ENCODE assay signal across 15 mouse cellular contexts in genomic region chr9:63926377-63926776, GRCm38 (mm10).
A peak's percentile ranks its signal among the peaks of the same experiment; 100 is the strongest.
DNase-seq lines count a peak whose midpoint lies in the region; ATAC-seq and TF ChIP-seq lines count a peak whose summit lies in the region.
"Had no signal": no experiment of that assay in that cellular context is flagged by ENCODE, and none has a peak within 500 bp of the region (broad histone marks: within the 10 kb centered on the region; RNA-seq: fewer than 3 reads in every experiment).

No protein-coding gene starts in this region.

- peaks cover 30% of the 10 kb centered on the region for H3K4me1 ChIP-seq in intestine, embryonic 15.5 days (replicated peaks)
- H3K4me1 ChIP-seq in intestine, postnatal 0 days (replicated peaks; ENCODE audit: control insufficient read depth, insufficient read depth, low read length) = peaks cover 11% of the 10 kb centered on the region; the same call in 1 of the 2 replicates
- peaks cover 5% of the 10 kb centered on the region; the same call in 1 of the 2 replicates for H3K4me1 ChIP-seq in lung, postnatal 0 days (ENCODE audit: insufficient read depth, low read depth, low read length)
- H3K4me1 ChIP-seq in stomach, embryonic 14.5 days (ENCODE audit: control insufficient read depth, insufficient read depth, low read length) = peaks cover 30% of the 10 kb centered on the region
- 0 out of 2 replicates have a peak, but pooled peaks cover 2% of the 10 kb centered on the region for H3K4me1 ChIP-seq in thymus, adult 2 months (replicated peaks; ENCODE audit: control insufficient read depth, insufficient read depth, low read length)

- no peak overlapping the region for H3K4me3 ChIP-seq in intestine, embryonic 15.5 days (replicated peaks)
- H3K4me3 ChIP-seq in intestine, postnatal 0 days (ENCODE audit: low read depth, low read length) = no peak overlapping the region
- no peak overlapping the region for H3K4me3 ChIP-seq in lung, postnatal 0 days (ENCODE audit: low read depth, low read length)
- no peak overlapping the region for H3K4me3 ChIP-seq in stomach, embryonic 14.5 days (ENCODE audit: low read depth, low read length)
- no peak overlapping the region for H3K4me3 ChIP-seq in thymus, adult 2 months (ENCODE audit: control insufficient read depth, insufficient read depth, low read length)
- H3K4me3 ChIP-seq: hindbrain, embryonic 15.5 days had no signal

- H3K27me3 ChIP-seq in intestine, embryonic 15.5 days (replicated peaks) = no peaks in the 10 kb centered on the region
- no peaks in the 10 kb centered on the region for H3K27me3 ChIP-seq in intestine, postnatal 0 days (replicated peaks; ENCODE audit: control insufficient read depth, insufficient read depth, low read length)
- H3K27me3 ChIP-seq in lung, postnatal 0 days (replicated peaks; ENCODE audit: insufficient read depth, low read length) = no peaks in the 10 kb centered on the region
- no peaks in the 10 kb centered on the region for H3K27me3 ChIP-seq in stomach, embryonic 14.5 days (ENCODE audit: control insufficient read depth, insufficient read depth, low read length)
- no peaks in the 10 kb centered on the region for H3K27me3 ChIP-seq in thymus, adult 2 months (ENCODE audit: control insufficient read depth, insufficient read depth, low read length)
- H3K27me3 ChIP-seq: hindbrain, embryonic 15.5 days had no signal

- TF ChIP-seq CTCF in intestine, postnatal 0 days (IDR thresholded peaks at IDR 0.05; ENCODE audit: low read depth) = no peak
- TF ChIP-seq CTCF in lung, postnatal 0 days (IDR thresholded peaks at IDR 0.05) = no peak
- no peak for TF ChIP-seq CTCF in thymus, adult 2 months (IDR thresholded peaks at IDR 0.05; ENCODE audit: borderline replicate concordance, control insufficient read depth, extremely low read depth, insufficient read depth, low read length, poor library complexity)

- no peaks in the 10 kb centered on the region for H3K36me3 ChIP-seq in intestine, embryonic 15.5 days
- H3K36me3 ChIP-seq in intestine, postnatal 0 days (ENCODE audit: control insufficient read depth, insufficient read depth) = no peaks in the 10 kb centered on the region
- no peaks in the 10 kb centered on the region for H3K36me3 ChIP-seq in lung, postnatal 0 days (ENCODE audit: insufficient read depth, low read length)
- H3K36me3 ChIP-seq in stomach, embryonic 14.5 days (ENCODE audit: control insufficient read depth, insufficient read depth, low read length) = no peaks in the 10 kb centered on the region
- H3K36me3 ChIP-seq in thymus, adult 2 months (ENCODE audit: control insufficient read depth, insufficient read depth, low read length) = no peaks in the 10 kb centered on the region
- H3K36me3 ChIP-seq: forebrain, embryonic 10.5 days; hindbrain, embryonic 15.5 days had no signal

- TF ChIP-seq EP300 in lung, postnatal 0 days (IDR thresholded peaks at IDR 0.05) = no peak

- ATAC-seq in intestine, embryonic 15.5 days = 0 out of 2 replicates have a peak, but pooled peaks have one; percentile 37
- ATAC-seq in intestine, postnatal 0 days = no peak
- ATAC-seq in lung, postnatal 0 days = peak; percentile 27; the same call in 1 of the 2 replicates
- ATAC-seq in stomach, embryonic 14.5 days (ENCODE audit: insufficient number of reproducible peaks, insufficient read depth, low FRiP score, low read depth) = no peak
- ATAC-seq: activated CD4-positive, CD25-positive, alpha-beta regulatory T cell, adult 4 months; CD4-positive, CD25-positive, alpha-beta regulatory T cell, adult 4 months; midbrain, embryonic 16.5 days had no signal

- no peaks in the 10 kb centered on the region for H3K9me3 ChIP-seq in intestine, embryonic 15.5 days
- no peaks in the 10 kb centered on the region for H3K9me3 ChIP-seq in intestine, postnatal 0 days (ENCODE audit: control insufficient read depth)
- no peaks in the 10 kb centered on the region for H3K9me3 ChIP-seq in lung, postnatal 0 days (ENCODE audit: low read length)
- H3K9me3 ChIP-seq in stomach, embryonic 14.5 days (ENCODE audit: control insufficient read depth, low read depth, low read length) = no peaks in the 10 kb centered on the region
- H3K9me3 ChIP-seq: forebrain, embryonic 10.5 days; hindbrain, embryonic 15.5 days had no signal

- intact Hi-C loops in heart, postnatal 14 days (cut with DNase I) = no loop called here

- no peak overlapping the region for H3K27ac ChIP-seq in intestine, embryonic 15.5 days
- H3K27ac ChIP-seq in intestine, postnatal 0 days (ENCODE audit: low read depth, low read length) = no peak overlapping the region
- no peak overlapping the region for H3K27ac ChIP-seq in lung, postnatal 0 days (ENCODE audit: low read length)
- H3K27ac ChIP-seq in stomach, embryonic 14.5 days (ENCODE audit: low read length) = peak overlapping the region; percentile 48; the same call in 1 of the 2 replicates
- H3K27ac ChIP-seq in thymus, adult 2 months (ENCODE audit: control insufficient read depth, insufficient read depth, low read length) = no peak overlapping the region
- H3K27ac ChIP-seq: forebrain, embryonic 10.5 days; hindbrain, embryonic 15.5 days had no signal

- DNase-seq in lung, postnatal 0 days (ENCODE audit: low spot score) = peak; percentile 45
- no peak for DNase-seq in lung, adult 18-20 months
- DNase-seq in heart, postnatal 14 days = peak; percentile 19 to 46
- no peak for DNase-seq in thymus, adult 2 months
- no peak for DNase-seq in liver
- DNase-seq: cerebellum, postnatal 14 days; thymus, postnatal 36 days had no signal

- no peak overlapping the region for H3K9ac ChIP-seq in intestine, embryonic 15.5 days
- no peak overlapping the region for H3K9ac ChIP-seq in intestine, postnatal 0 days (ENCODE audit: low read depth, low read length)
- H3K9ac ChIP-seq in lung, postnatal 0 days (replicated peaks; ENCODE audit: low read depth) = no peak overlapping the region
- H3K9ac ChIP-seq in stomach, embryonic 14.5 days (replicated peaks; ENCODE audit: low read depth, low read length) = no peak overlapping the region
- H3K9ac ChIP-seq: hindbrain, embryonic 15.5 days had no signal

- no peak for TF ChIP-seq POLR2A in thymus, adult 2 months (IDR thresholded peaks at IDR 0.05; ENCODE audit: control insufficient read depth, extremely low read depth, insufficient read depth, low read length, poor library complexity)

- H3K4me2 ChIP-seq in intestine, embryonic 15.5 days (replicated peaks) = no peak overlapping the region
- H3K4me2 ChIP-seq in intestine, postnatal 0 days (replicated peaks; ENCODE audit: low read depth) = no peak overlapping the region
- H3K4me2 ChIP-seq in lung, postnatal 0 days (replicated peaks; ENCODE audit: low read depth, low read length) = no peak overlapping the region
- no peak overlapping the region for H3K4me2 ChIP-seq in stomach, embryonic 14.5 days (replicated peaks; ENCODE audit: low read depth, low read length)
- H3K4me2 ChIP-seq: hindbrain, embryonic 15.5 days had no signal

- WGBS in intestine, embryonic 15.5 days = 63% methylated on average over 7 of the region's 7 CpGs
- WGBS in intestine, postnatal 0 days = 72% methylated on average over 7 of the region's 7 CpGs
- 59% methylated on average over 7 of the region's 7 CpGs for WGBS in lung, postnatal 0 days
- WGBS in stomach, embryonic 14.5 days = 63% methylated on average over 7 of the region's 7 CpGs
- 90% methylated on average over 7 of the region's 7 CpGs for WGBS in thymus, adult 2 months

Comparison
In these comparisons a context has a peak if more than half of its experiments do, and no peak if none do; other contexts are left out.
1. ATAC-seq: peak in intestine, embryonic 15.5 days (single experiment) and lung, postnatal 0 days (single experiment); none in intestine, postnatal 0 days (single experiment) and stomach, embryonic 14.5 days (single experiment).
2. DNase-seq: peak in lung, postnatal 0 days (single experiment) and heart, postnatal 14 days (2 of 2); none in lung, adult 18-20 months (0 of 2), thymus, adult 2 months (single experiment) and liver (single experiment).